Mouse (Mus musculus): ENCODE measurements at regions not wholly inside any gene's neighbourhood (a gene's known extent, or its start where the extent isn't known, plus 50 kb on each side); places are given as distances from the start of the nearest gene placed in this dataset.

- no peak for TF ChIP-seq ZC3H11A (IDR thresholded peaks at IDR 0.05; ENCODE audit: borderline replicate concordance, low read depth, low read length)
- TF ChIP-seq CHD2 (IDR thresholded peaks at IDR 0.05; ENCODE audit: low read depth, low read length): no peak
- TF ChIP-seq MAFK (IDR thresholded peaks at IDR 0.05; ENCODE audit: insufficient read depth, low read depth, low read length): no peak
- TF ChIP-seq ZNF384 (IDR thresholded peaks at IDR 0.05; ENCODE audit: low read depth, low read length): no peak
- no peak for TF ChIP-seq HCFC1 (IDR thresholded peaks at IDR 0.05; ENCODE audit: borderline replicate concordance, insufficient read depth, low read length)
- Histone ChIP-seq H3K9me3 (ENCODE audit: control insufficient read depth, insufficient read depth, low read depth, low read length) (no peaks in the 10 kb centered on the region), H3K9ac (ENCODE audit: insufficient read depth, low read depth, low read length, poor library complexity, severe bottlenecking) (no peak overlapping the region), H3K27ac (ENCODE audit: insufficient read depth, low read depth, low read length, poor library complexity, severe bottlenecking) (no peak overlapping the region), H3K36me3 (ENCODE audit: control insufficient read depth, insufficient read depth, low read length, poor library complexity, severe bottlenecking) (no peaks in the 10 kb centered on the region), H3K4me1 (ENCODE audit: control insufficient read depth in 2 of 2, insufficient read depth in 2 of 2, low read length in 2 of 2, poor library complexity in 1 of 2) (no peaks in the 10 kb centered on the region), H3K4me3 (ENCODE audit: insufficient read depth in 1 of 2, low read depth in 1 of 2, low read length in 2 of 2, poor library complexity in 1 of 2, severe bottlenecking in 1 of 2) (no peak overlapping the region)
- in situ Hi-C loops (cut with MboI; ENCODE audit: low sequenced_read_pairs in 2 of 2, unreplicated experiment in 2 of 2): no loop called here
- DNase-seq (ENCODE audit: low read depth, low spot score): no peak
Measured at GRCm38 (mm10) chr14:120626223-120626935, 148.1 kb downstream of the Rap2a start.

DNA sequence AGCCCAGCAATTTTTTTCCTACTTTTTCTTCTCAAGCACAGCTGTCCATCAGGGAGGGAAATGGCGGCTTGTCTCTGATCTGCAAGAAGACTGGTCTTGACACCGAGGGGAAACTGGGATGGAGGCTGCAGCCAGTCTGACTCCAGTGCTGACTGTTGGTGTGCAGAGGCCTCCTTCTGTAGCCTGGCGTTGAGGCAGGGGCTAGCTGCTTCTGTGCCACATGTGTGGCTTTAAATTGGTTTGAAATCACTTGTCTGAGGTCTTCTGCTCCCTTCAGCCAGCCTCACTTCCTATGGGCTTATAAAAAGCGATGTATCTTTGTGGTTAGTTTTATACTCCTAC, 148.7 kb downstream of the Rap2a start:
- H3K4me3 ChIP-seq (ENCODE audit: insufficient read depth in 1 of 2, low read depth in 1 of 2, low read length in 2 of 2, poor library complexity in 1 of 2, severe bottlenecking in 1 of 2): no peak overlapping the region
- H3K36me3 ChIP-seq (ENCODE audit: control insufficient read depth, insufficient read depth, low read length, poor library complexity, severe bottlenecking): no peaks in the 10 kb centered on the region
- H3K4me1 ChIP-seq (ENCODE audit: control insufficient read depth in 2 of 2, insufficient read depth in 2 of 2, low read length in 2 of 2, poor library complexity in 1 of 2): no peaks in the 10 kb centered on the region
- no peak for TF ChIP-seq ZNF384 (IDR thresholded peaks at IDR 0.05; ENCODE audit: low read depth, low read length)
- no peak for TF ChIP-seq HCFC1 (IDR thresholded peaks at IDR 0.05; ENCODE audit: borderline replicate concordance, insufficient read depth, low read length)
- no peak for TF ChIP-seq MAFK (IDR thresholded peaks at IDR 0.05; ENCODE audit: insufficient read depth, low read depth, low read length)
- no peak for TF ChIP-seq CHD2 (IDR thresholded peaks at IDR 0.05; ENCODE audit: low read depth, low read length)
- no peak for TF ChIP-seq ZC3H11A (IDR thresholded peaks at IDR 0.05; ENCODE audit: borderline replicate concordance, low read depth, low read length)
- in situ Hi-C loops (cut with MboI; ENCODE audit: low sequenced_read_pairs in 2 of 2, unreplicated experiment in 2 of 2): no loop called here
- no peak overlapping the region for H3K9ac ChIP-seq (ENCODE audit: insufficient read depth, low read depth, low read length, poor library complexity, severe bottlenecking)
- no peak overlapping the region for H3K27ac ChIP-seq (ENCODE audit: insufficient read depth, low read depth, low read length, poor library complexity, severe bottlenecking)
- no peaks in the 10 kb centered on the region for H3K9me3 ChIP-seq (ENCODE audit: control insufficient read depth, insufficient read depth, low read depth, low read length)
- no peak for DNase-seq (ENCODE audit: low read depth, low spot score)

DNA sequence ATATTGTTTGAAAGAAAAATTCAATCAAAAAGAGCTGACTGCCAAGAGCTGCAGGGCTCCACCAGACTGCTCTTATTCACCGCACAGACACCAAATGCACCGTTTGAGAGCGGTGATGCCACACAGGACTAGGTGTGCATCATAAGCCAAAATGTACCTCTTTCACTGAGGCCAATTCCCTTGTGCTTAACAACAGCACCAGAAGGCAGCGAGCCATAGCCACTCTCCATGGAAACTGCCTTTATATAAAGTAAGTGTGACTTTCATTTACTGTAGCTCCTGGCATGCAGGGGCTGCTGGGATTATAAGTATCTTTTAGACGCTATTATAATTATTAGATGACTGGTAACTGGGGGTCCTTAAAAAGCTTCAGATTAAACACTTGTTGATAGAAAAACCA, 154.5 kb downstream of the Rap2a start:
- TF ChIP-seq CHD2 (IDR thresholded peaks at IDR 0.05; ENCODE audit: low read depth, low read length) (no peak), HCFC1 (IDR thresholded peaks at IDR 0.05; ENCODE audit: borderline replicate concordance, insufficient read depth, low read length) (no peak), MAFK (IDR thresholded peaks at IDR 0.05; ENCODE audit: insufficient read depth, low read depth, low read length) (no peak), ZC3H11A (IDR thresholded peaks at IDR 0.05; ENCODE audit: borderline replicate concordance, low read depth, low read length) (no peak), ZNF384 (IDR thresholded peaks at IDR 0.05; ENCODE audit: low read depth, low read length) (no peak)
- in situ Hi-C loops (cut with MboI; ENCODE audit: low sequenced_read_pairs in 2 of 2, unreplicated experiment in 2 of 2): no loop called here
- Histone ChIP-seq H3K9ac (ENCODE audit: insufficient read depth, low read depth, low read length, poor library complexity, severe bottlenecking) (no peak overlapping the region), H3K4me3 (ENCODE audit: insufficient read depth in 1 of 2, low read depth in 1 of 2, low read length in 2 of 2, poor library complexity in 1 of 2, severe bottlenecking in 1 of 2) (no peak overlapping the region), H3K36me3 (ENCODE audit: control insufficient read depth, insufficient read depth, low read length, poor library complexity, severe bottlenecking) (no peaks in the 10 kb centered on the region), H3K9me3 (ENCODE audit: control insufficient read depth, insufficient read depth, low read depth, low read length) (no peaks in the 10 kb centered on the region), H3K27ac (ENCODE audit: insufficient read depth, low read depth, low read length, poor library complexity, severe bottlenecking) (no peak overlapping the region), H3K4me1 (ENCODE audit: control insufficient read depth in 2 of 2, insufficient read depth in 2 of 2, low read length in 2 of 2, poor library complexity in 1 of 2) (no peaks in the 10 kb centered on the region)
- no peak for DNase-seq (ENCODE audit: low read depth, low spot score)

GRCm38 (mm10) chr14:120636726-120637400, 158.6 kb downstream of the Rap2a start:
- no peak overlapping the region for H3K27ac ChIP-seq (ENCODE audit: insufficient read depth, low read depth, low read length, poor library complexity, severe bottlenecking)

More at GRCm38 (mm10) chr14:120636726-120637400, 158.6 kb downstream of the Rap2a start:
- H3K9ac ChIP-seq (ENCODE audit: insufficient read depth, low read depth, low read length, poor library complexity, severe bottlenecking): no peak overlapping the region
- DNase-seq (ENCODE audit: low read depth, low spot score): no peak
- no peak for TF ChIP-seq ZC3H11A (IDR thresholded peaks at IDR 0.05; ENCODE audit: borderline replicate concordance, low read depth, low read length)
- no peak for TF ChIP-seq HCFC1 (IDR thresholded peaks at IDR 0.05; ENCODE audit: borderline replicate concordance, insufficient read depth, low read length)
- TF ChIP-seq CHD2 (IDR thresholded peaks at IDR 0.05; ENCODE audit: low read depth, low read length): no peak
- TF ChIP-seq MAFK (IDR thresholded peaks at IDR 0.05; ENCODE audit: insufficient read depth, low read depth, low read length): no peak
- no peak for TF ChIP-seq ZNF384 (IDR thresholded peaks at IDR 0.05; ENCODE audit: low read depth, low read length)
- H3K9me3 ChIP-seq (ENCODE audit: control insufficient read depth, insufficient read depth, low read depth, low read length): no peaks in the 10 kb centered on the region
- H3K4me1 ChIP-seq (ENCODE audit: control insufficient read depth in 2 of 2, insufficient read depth in 2 of 2, low read length in 2 of 2, poor library complexity in 1 of 2): no peaks in the 10 kb centered on the region
- H3K36me3 ChIP-seq (ENCODE audit: control insufficient read depth, insufficient read depth, low read length, poor library complexity, severe bottlenecking): no peaks in the 10 kb centered on the region
- no peak overlapping the region for H3K4me3 ChIP-seq (ENCODE audit: insufficient read depth in 1 of 2, low read depth in 1 of 2, low read length in 2 of 2, poor library complexity in 1 of 2, severe bottlenecking in 1 of 2)
- in situ Hi-C loops (cut with MboI; ENCODE audit: low sequenced_read_pairs in 2 of 2, unreplicated experiment in 2 of 2): no loop called here
